Mouse (Mus musculus) ES-Bruce4 (cell line): ENCODE measurements around the gene Trim11. TPM values are rescaled to one million over a fixed set of nuclear protein-coding genes. Genes with fewer than 3 reads are reported as not detected.

Source experiments
- H3K27ac ChIP-seq: 2 replicates; pipeline ENCODE4 v1.5.1; 2012; ENCODE audit warnings: low read length, inconsistent platforms; ENCODE audit not compliant: insufficient read depth
- H3K27me3 ChIP-seq: 2 replicates; pipeline ENCODE4 v1.6.1; 2012; ENCODE audit warnings: mild to moderate bottlenecking, low read length, inconsistent platforms; ENCODE audit not compliant: control insufficient read depth, poor library complexity, insufficient read depth, severe bottlenecking
- H3K36me3 ChIP-seq: 2 replicates; pipeline ENCODE4 v1.6.1; 2012; ENCODE audit warnings: inconsistent platforms, mild to moderate bottlenecking, low read length, moderate library complexity; ENCODE audit not compliant: control insufficient read depth, poor library complexity, insufficient read depth, severe bottlenecking
- H3K4me1 ChIP-seq: one replicate; pipeline ENCODE4 v1.8.1; 2011; ENCODE audit warnings: low read length; ENCODE audit not compliant: control insufficient read depth, insufficient read depth
- H3K4me3 ChIP-seq: 2 replicates; pipeline ENCODE4 v1.5.1; 2011; ENCODE audit warnings: low read depth, mild to moderate bottlenecking, low read length
- H3K9ac ChIP-seq: 2 replicates; pipeline ENCODE4 v1.6.1; 2012; ENCODE audit warnings: low read depth, mild to moderate bottlenecking, inconsistent platforms; ENCODE audit not compliant: poor library complexity, severe bottlenecking
- H3K9me3 ChIP-seq: replicated peaks from 2 replicates; pipeline ENCODE4 v1.6.1; 2012; ENCODE audit warnings: mild to moderate bottlenecking, low read length, inconsistent platforms; ENCODE audit not compliant: control insufficient read depth, poor library complexity, insufficient read depth, severe bottlenecking
- CTCF ChIP-seq: IDR thresholded peaks from one replicate; pipeline ENCODE4 v1.8.1; 2011; ENCODE audit warnings: low read depth, low read length
- EP300 ChIP-seq: IDR thresholded peaks from 2 replicates; pipeline ENCODE4 v1.6.1; 2011; ENCODE audit warnings: low read depth, low read length; ENCODE audit not compliant: insufficient read depth
- POLR2A ChIP-seq: IDR thresholded peaks from one replicate; pipeline ENCODE4 v1.8.1; 2011; ENCODE audit warnings: low read length; ENCODE audit not compliant: insufficient read depth
- polyA plus RNA-seq: library from polyadenylated mRNA; stranded (reverse); fragments of >200 nt; gene quantifications from 2 replicates; pipeline ENCODE4 v1.2.4, GENCODE M21; 2011; ENCODE audit warnings: low read depth; ENCODE audit not compliant: missing spikeins, insufficient read depth, insufficient read length

The Trim11 gene
- polyA plus RNA-seq, 1 experiment = 22.5 TPM

- Histone ChIP-seq H3K4me3 (peak overlapping the region; percentile 65), H3K27ac (no peak overlapping the region), H3K4me1 (no peaks in the 10 kb centered on the region), H3K9me3 (no peaks in the 10 kb centered on the region), H3K9ac (0 out of 2 replicates have a peak overlapping the region, but pooled peaks have one; percentile 30), H3K36me3 (no peaks in the 10 kb centered on the region), H3K27me3 (no peaks in the 10 kb centered on the region)
- TF ChIP-seq EP300 = no peak
- no peak for TF ChIP-seq CTCF
- no peak for TF ChIP-seq POLR2A
Measured at GRCm38 (mm10) chr11:58994337-58994826, 16.5 kb downstream of the Trim11 start.

- Histone ChIP-seq H3K27ac (no peak overlapping the region), H3K4me1 (no peaks in the 10 kb centered on the region), H3K9me3 (no peaks in the 10 kb centered on the region), H3K9ac (no peak overlapping the region), H3K4me3 (no peak overlapping the region), H3K36me3 (no peaks in the 10 kb centered on the region), H3K27me3 (no peaks in the 10 kb centered on the region)
- no peak for TF ChIP-seq POLR2A
- no peak for TF ChIP-seq CTCF
- TF ChIP-seq EP300 = no peak
Measured at GRCm38 (mm10) chr11:58995061-58995806, 17.3 kb downstream of the Trim11 start.

- H3K27me3 ChIP-seq = no peaks in the 10 kb centered on the region
- H3K9ac ChIP-seq = no peak overlapping the region
- no peak overlapping the region for H3K27ac ChIP-seq
- H3K9me3 ChIP-seq = no peaks in the 10 kb centered on the region
- H3K36me3 ChIP-seq = no peaks in the 10 kb centered on the region
- no peaks in the 10 kb centered on the region for H3K4me1 ChIP-seq
- TF ChIP-seq EP300 (no peak), CTCF (no peak), POLR2A (no peak)
- no peak overlapping the region for H3K4me3 ChIP-seq
Measured at GRCm38 (mm10) chr11:58995807-58996370, 18.0 kb downstream of the Trim11 start.

GRCm38 (mm10) chr11:58997541-58997940, 19.6 kb downstream of the Trim11 start:
- no peak overlapping the region for H3K4me3 ChIP-seq
- no peak overlapping the region for H3K9ac ChIP-seq
- H3K27me3 ChIP-seq = no peaks in the 10 kb centered on the region
- H3K9me3 ChIP-seq = no peaks in the 10 kb centered on the region
- no peak overlapping the region for H3K27ac ChIP-seq
- TF ChIP-seq CTCF = no peak
- TF ChIP-seq EP300 = no peak
- no peak for TF ChIP-seq POLR2A
- H3K36me3 ChIP-seq = no peaks in the 10 kb centered on the region
- no peaks in the 10 kb centered on the region for H3K4me1 ChIP-seq

DNA sequence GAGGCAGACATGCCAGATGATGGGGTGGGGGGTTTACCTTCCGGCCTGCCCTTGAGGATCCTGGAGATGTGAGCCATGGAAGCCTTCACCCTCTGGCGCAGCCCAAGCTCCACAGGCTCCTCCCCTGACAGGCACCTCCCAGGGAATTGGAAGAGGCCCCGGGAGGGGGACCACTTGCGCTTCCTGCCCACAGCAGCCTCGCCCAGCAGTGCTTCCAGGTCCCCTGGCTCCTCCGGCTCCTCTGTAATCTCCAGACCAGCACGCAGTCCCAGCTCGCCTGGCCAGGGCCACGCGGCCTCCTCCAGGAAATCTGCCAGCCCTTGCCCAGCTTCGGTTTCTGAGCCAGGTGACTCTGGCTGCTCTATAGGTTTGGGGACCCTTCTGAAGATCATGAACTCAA, 21.3 kb downstream of the Trim11 start:
- Histone ChIP-seq H3K36me3 (no peaks in the 10 kb centered on the region), H3K27ac (no peak overlapping the region), H3K9me3 (no peaks in the 10 kb centered on the region), H3K4me1 (no peaks in the 10 kb centered on the region), H3K4me3 (no peak overlapping the region), H3K9ac (no peak overlapping the region), H3K27me3 (no peaks in the 10 kb centered on the region)
- TF ChIP-seq POLR2A = no peak
- no peak for TF ChIP-seq EP300
- TF ChIP-seq CTCF = no peak

GRCm38 (mm10) chr11:58999830-59000229, 21.9 kb downstream of the Trim11 start:
- no peaks in the 10 kb centered on the region for H3K9me3 ChIP-seq
- no peak for TF ChIP-seq CTCF
- no peak for TF ChIP-seq EP300
- TF ChIP-seq POLR2A = no peak
- no peaks in the 10 kb centered on the region for H3K36me3 ChIP-seq
- H3K27ac ChIP-seq = no peak overlapping the region
- H3K4me1 ChIP-seq = no peaks in the 10 kb centered on the region
- no peak overlapping the region for H3K4me3 ChIP-seq
- H3K27me3 ChIP-seq = no peaks in the 10 kb centered on the region
- no peak overlapping the region for H3K9ac ChIP-seq
